Mouse (Mus musculus): ENCODE results near the gene Mrps11.

Mrps11 gene

DNA sequence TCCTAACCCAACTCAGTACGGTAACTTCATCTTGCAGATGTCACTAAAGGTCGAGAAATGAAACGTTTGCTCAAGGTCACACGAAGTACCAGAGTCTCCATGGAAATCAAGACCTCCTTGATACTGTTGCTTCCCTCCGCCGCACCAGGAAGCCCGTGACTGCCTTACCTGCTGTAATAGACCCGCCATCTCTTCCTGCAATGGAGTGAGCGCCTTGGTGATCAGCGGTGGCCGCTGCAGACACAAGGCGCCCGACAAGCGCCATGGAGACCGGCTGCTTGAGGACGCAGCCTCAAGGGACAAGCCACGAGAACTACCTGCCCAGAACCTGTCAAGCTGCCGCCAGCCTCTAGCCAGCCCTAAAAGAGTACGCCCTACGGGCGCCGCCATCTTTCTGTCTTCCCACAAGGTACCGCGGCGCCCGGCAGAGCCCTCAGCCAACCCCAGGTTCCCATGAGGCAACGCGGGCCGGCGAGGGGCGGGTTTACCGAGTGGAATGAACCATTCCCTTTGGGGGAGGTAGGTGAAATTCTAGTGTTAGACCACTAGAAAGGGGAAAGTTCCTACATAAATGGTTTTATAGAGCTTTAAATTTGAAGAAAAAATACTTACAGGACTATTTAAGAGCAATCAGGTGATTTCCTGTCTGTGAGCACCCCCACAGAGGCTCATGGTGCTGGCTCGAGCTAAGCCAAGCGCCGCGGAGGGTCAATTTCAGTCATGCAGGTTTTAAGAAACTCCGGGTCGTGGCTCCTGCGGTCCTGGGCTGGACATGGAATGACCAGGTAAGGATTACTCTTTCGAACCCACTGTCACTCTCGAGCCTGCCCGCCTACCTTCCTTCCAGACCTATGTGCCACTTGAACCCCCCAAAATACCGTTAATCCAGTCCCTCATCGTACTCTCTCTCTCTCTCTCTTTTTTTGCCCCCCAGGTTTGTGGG, at the start of gene Mrps11, which contains the start of gene Mrpl46:
Gene Mrps11 (plus strand): TSS at position 481 of the 943 bp plus-strand sequence.
Gene Mrpl46 (minus strand): TSS at position 893 of the 943 bp plus-strand sequence.
- peak; percentile 81 for DNase-seq (ENCODE audit: low read depth)

DNA sequence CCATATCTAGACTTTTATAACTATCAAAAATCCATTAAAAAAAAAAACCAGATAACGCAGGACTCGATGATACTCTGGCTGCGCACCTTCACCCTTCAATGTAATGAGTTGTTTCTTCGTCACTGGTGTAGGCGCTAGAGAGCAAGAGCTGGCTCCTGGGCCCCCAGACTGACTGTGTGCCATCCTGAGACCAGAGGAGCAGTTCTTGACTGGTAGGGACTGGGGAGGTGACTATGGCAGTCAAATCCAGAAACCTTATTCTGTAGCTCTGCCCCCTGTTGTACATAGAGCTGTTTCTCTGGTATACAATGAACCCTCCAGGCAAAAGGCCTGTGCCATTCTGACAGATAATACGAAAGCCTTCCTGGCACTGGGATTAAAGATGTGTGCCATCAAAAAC, 45.7 kb upstream of the Mrps11 start:
- no peak for DNase-seq (ENCODE audit: low read depth)

DNA sequence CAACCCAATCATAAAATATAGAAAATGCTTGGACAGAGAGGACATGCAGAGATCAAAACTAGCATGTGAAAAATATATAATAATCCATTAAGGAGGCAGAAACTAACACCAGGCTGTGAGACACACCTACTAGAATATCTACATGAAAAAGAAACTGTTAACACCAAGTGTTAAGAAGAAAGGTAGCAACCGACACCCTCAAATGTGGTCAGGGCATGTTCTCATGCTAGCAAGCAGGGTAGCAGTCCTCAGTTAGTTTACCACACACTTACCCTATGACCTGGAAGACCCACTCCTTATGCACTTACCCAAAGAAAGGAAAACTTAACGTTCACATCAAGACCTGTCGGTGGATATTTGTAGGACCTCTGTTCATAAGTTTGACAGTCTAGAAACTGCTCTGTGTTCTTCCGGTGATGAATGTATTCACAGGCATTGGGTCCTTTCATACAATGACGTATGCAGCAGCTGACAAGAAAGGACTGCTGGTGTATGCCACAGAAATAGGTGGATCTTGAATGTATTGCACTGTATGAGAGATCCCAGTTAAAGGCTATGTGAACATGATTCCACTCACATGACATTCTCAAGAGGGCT, 45.2 kb upstream of the Mrps11 start, which contains the start of gene Ntrk3:
Gene Ntrk3 (minus strand): TSS at position 399 of the 597 bp plus-strand sequence.
- DNase-seq (ENCODE audit: low read depth), result no peak

DNA sequence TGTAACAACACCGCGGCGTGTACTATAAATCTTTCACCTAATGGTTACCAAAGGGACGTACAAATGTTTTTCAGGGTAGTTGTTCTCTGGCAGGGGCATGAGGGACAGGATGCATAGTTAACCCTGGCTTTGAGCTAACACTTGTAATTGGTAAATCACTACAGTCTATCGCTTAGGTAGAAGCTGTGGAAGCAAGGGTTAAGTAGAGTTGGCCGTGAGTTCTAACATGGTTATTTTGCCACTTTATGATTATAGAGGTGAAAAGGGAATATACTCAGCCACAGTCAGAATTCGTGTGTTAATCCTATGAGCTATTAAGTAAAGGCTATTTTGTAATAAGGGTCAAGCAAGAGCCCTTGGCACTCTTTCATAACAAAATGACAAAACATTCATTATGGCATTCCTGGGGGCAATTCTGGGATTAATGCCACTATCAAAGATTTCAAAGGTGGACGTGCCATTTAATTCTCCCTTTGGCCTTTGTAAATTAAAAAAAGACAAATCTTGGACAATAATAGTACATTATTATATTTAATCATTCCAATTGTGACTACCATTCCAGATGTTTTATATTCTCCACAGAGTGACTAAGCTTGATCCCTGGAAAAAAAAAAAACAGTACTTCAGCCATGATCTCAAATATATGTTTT, 43.4 kb upstream of the Mrps11 start:
- DNase-seq (ENCODE audit: low read depth), result no peak

DNA sequence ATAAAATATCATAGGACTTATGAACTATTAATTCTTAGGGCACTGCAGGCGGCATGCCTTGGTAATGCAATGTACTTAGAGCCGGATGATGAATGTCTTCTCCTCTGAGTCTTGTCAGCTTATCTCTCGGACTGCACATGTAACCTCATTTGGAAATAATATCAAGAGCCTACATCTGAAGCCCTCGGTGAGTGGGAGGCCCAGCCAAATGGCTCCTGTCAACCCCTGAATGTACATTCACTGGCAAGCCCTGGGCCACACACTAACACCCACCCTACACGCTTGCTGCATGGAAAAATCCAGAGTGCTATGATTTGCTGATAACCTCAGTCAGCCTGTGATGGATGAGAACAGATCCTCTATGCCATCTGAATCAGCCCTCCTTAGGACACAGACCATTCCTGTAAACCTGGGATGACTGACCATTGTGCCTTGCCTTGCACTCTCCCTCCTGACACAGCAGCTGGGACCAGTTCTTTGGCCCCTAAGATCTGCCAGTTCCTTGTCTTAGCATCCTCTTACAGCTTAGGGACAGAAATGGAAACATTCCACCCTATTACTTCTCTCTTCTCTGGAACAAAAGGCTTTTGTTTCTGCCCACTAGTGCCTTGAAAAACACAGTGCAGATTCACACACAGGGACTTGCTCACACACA, 39.1 kb upstream of the Mrps11 start:
- DNase-seq (ENCODE audit: low read depth), result no peak

DNA sequence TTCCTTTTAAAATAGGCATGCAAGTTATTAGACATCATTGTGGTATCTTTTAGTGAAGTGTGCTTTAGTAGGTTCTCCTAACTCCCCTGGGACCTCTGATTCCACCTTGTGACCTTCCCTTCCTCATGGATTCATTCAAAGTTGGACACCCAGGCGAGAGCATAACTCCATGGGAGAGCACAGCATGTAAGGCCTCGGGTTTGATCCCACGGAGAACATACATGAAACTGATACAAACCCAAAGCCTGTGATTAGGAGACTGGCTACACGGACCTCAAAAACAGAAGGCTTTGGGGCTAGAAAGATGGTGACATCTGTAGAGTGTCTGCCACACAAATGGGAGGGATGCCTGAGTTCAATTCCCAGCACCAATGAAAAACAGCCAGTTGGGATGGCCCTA, 30.0 kb upstream of the Mrps11 start:
- no peak for DNase-seq (ENCODE audit: low read depth)

DNA sequence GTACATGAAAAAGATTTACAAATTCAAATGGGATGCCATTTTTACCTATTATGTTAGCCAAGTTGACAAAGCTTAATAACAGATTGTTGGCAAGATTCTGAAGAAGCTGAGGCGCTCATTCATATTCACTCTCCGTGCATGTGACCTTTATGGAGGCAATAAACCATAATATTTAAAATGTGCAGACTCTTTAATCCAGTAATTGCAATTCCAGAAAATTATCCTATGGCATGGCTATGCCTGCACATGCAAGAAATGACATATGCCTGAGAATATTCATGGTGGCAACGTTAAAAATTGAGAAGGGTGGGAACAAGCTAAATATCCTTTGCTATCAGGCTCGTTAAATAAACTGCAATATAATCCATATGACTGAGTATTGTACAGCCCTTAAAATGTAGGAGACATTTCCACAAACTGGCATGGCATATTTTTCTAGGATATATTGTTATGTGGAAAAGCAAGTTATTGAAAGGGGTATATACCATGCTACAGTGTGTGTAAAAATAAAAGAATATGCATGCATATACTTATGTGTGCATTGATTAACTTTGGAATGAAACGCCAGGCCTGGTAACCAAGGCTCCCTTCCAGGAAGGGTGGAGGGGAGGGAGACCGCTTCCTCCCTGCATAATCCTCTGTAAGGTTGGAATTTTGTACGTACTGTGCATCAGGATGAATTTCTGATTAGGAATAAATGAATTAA, 29.0 kb upstream of the Mrps11 start:
- no peak for DNase-seq (ENCODE audit: low read depth)

DNA sequence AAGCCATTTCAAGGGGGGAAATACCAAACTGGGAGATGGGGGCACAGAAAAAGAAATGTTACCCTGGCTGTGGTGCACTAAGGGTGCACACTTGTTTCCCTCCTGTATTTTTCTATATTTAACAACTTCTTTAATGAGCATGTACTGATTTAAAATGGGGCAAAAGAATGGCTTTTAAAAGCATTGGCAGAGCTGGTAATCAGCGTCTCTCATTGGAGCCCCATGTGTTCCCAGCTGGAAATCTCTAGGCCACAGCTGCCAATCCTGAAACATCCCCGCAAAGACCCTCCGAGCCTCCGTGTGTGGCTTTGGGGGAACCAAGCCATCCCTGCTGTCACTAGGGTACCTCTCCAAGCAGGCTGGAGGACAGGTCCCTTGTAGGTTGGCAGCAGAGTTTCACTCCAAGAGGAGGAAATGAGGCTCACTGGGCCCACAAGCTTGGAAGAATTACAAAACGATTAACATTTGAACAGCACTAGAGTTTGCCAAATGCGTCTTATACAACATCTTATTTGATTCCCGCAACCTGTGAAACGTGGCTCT, 28.4 kb upstream of the Mrps11 start:
- no peak for DNase-seq (ENCODE audit: low read depth)

DNA sequence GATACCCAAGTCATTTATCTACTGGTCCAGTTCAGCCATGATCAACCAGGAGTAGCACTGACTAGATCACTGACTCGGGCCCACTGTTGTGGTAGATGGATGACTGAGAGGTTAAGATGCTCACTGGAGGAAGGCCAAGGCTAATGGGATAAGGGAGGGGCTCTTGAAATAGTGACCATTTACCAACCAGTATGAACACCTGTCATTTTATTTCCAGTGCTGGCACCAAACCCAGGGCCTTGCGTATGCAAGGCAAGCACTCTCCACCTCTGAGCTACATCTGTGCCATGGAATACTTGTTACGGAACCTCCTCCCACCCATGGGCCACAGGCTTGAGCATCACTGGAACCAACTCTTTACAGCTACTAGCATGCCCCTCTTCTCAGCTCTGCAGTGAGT, 19.1 kb upstream of the Mrps11 start:
- DNase-seq (ENCODE audit: low read depth), result no peak

DNA sequence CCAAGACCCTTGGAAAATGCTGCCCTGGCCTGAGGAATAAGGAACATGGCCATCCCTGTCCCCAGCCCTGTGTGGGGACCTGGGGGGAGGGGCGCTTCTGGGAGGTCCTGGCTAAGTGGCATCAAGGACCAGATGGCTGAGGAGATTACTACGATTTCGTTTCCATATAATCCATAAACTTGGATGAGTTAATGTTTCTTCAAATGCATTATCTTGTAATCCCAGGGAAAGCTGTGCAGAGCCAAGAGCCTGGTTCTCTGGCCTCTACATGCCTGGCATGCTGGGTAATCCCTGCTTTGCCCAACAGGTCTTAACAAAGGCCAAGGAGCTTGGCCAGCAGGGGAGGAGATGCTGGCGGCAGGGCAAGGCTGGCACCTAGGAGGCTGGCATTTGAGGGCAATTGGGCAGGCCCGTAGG, 17.7 kb upstream of the Mrps11 start:
- DNase-seq (ENCODE audit: low read depth), result no peak

DNA sequence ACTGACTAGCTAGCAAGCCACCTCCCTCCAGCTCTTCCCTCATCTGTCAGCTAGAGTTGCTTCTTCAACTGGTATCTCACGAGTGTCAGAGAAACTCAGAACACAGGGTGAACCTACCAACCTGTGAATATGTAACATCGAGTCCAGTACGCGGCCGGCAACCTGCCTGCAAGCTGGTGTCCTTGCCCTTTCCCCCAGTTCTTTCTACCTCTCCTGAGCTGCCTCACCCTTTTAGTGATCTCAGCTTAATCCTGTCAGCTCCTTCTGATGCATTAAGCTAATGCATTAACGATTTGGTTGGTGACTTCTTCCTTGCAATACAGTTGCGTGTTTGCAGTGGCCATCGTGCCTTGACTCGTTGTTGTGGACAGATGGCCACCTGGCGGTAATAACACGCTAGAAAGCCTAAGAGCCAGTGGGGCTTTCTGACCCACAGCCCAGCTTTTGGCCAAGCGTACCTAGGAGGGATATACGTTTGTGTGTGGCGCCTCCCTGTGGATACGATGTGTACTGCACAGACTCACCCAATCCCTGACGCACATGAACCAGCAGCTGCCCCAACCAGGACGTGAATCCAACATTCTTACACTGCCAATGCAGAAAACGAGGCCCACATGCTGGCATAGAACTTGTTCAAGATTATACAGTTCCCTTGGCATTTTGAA, 16.8 kb upstream of the Mrps11 start:
- peak; percentile 30 for DNase-seq (ENCODE audit: low read depth)

DNA sequence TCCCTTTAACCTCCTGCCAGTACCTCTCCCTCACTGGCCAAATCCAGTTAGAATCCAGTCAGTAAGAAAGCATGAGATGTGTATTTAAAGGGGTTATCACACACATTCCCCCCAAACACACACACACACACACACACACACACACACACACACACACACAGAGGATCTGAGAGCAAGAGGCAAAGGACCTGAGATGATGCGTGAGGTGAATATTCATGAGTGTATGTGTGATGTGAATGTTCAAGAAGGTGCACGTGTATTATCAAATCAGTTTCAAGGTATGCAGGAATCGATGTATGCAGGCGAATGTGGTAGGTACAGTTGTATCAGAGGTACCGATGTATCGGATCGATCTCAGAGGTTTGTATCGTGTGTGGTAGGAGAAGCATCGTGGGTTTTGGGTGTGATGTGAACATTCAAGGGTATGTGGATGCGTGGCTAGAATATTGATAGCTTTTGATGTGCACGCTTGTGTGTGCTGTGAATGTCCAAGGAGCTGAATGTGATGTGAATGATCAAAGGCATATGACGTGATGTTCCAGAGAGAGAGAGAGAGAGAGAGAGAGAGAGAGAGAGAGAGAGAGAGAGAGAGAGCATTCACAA, 14.9 kb upstream of the Mrps11 start:
- DNase-seq (ENCODE audit: low read depth), result no peak

DNA sequence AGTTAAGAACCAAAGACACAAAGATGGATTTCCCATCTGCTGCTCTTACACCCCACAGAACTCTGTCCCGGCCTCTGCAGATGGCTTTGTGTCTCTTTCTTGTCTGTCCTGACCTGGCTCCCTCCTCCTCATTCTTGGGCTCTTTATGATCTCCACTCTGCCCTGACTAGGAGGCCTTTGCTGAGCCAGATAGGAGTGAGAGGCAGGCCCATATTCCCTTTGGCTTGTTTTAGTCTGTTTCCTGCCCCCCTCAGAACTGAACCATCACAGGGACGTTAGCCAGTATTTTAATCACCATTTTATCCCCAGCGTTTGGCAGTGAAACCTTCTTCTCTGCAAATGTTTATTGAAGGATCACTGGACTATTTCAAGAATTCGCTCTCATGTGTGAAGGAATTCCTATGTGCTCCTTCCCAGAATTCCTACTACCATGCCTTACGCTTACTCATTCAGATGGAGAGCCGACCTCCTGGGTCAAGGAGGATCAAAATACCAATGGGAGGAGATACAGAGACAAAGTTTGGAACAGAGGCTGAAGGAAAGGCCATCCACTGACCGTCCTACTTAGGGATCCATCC, 13.8 kb upstream of the Mrps11 start:
- no peak for DNase-seq (ENCODE audit: low read depth)

DNA sequence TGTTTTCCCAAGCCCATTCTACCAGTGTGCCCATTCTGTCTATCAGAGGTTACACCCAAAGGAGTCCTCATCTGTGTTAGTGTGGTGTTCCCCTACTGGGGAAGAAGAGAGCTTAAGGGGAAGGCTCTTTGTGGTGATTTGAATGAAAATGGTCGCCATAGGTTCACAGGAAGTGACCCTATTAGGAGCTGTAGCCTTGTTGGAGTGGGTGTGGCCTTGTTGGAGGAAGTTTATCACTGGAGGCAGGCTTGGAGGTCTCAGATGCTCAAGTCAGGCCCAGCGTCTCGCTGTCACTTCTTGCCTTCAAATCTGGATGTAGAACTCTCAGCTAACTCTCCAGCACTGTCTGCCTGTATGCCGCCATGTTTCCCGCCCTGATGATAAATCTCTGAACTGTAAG, 12.0 kb upstream of the Mrps11 start:
- no peak for DNase-seq (ENCODE audit: low read depth)

DNA sequence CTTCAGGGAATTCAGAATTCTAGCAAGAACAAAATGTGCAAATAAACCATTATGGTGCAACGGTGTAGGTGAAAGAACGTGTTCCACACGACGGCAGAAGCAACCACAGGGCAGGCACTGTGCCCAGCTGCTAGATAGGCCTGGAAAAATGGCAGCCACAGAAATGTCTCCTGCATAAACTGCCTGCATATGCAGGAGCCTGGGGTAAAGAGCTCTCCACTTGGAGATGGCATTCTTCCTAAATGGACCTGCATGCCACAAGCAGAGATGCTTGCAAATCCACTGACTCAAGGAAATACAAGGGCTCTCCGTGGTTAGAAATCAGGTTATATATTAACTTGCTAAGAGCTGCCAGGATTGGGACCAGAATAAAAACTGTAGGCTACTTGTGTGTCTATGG, 4.2 kb upstream of the Mrps11 start:
- no peak for DNase-seq (ENCODE audit: low read depth)

DNA sequence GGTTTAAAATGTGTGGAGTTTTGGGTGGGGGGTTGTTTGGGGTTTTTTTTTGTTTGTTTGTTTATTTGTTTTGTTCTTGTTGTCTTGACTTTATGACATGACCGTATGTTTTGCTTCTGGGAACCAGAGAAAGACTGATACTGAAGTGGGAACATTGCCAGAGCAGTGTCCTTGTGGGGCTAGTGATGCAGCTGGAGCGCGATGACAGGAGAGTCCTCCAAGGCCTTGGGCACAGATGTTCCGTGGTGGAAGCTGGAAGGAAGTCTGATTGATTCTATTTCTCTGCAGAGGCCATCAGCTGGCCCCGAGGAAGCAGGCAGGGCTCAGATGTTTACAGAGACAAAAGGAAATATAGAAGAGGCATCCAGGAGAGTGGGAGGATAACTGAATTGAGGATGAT, 3.0 kb downstream of the Mrps11 start:
- DNase-seq (ENCODE audit: low read depth), result no peak

DNA sequence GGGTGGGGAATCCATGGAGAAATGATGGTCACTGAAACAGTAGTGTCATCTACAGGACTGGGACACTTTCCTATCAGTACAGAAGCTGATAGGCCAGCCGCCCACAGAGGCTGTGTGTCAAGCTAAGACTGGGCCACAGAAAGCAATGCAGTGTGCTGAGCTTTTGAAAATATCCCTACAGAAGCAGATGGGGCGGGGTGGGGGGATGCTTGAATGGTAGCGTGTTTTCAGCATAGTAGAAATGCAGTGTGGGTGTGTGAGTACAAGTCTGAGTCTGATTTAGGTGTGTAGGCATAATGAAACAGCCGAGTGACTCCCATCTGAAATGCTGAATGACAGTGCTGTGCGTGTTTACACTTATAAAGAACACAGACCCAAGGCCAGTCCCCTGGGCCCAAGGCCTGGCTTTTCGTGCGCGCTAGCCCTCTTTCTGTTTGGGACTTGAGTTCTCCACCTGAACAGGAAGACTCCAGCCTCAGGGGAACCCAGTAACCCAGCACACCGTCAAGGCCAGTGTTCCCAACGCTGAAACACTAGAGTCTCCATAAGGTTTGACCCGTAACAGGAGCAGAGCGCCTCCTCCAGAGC, 5.0 kb downstream of the Mrps11 start:
- DNase-seq (ENCODE audit: low read depth), result no peak

DNA sequence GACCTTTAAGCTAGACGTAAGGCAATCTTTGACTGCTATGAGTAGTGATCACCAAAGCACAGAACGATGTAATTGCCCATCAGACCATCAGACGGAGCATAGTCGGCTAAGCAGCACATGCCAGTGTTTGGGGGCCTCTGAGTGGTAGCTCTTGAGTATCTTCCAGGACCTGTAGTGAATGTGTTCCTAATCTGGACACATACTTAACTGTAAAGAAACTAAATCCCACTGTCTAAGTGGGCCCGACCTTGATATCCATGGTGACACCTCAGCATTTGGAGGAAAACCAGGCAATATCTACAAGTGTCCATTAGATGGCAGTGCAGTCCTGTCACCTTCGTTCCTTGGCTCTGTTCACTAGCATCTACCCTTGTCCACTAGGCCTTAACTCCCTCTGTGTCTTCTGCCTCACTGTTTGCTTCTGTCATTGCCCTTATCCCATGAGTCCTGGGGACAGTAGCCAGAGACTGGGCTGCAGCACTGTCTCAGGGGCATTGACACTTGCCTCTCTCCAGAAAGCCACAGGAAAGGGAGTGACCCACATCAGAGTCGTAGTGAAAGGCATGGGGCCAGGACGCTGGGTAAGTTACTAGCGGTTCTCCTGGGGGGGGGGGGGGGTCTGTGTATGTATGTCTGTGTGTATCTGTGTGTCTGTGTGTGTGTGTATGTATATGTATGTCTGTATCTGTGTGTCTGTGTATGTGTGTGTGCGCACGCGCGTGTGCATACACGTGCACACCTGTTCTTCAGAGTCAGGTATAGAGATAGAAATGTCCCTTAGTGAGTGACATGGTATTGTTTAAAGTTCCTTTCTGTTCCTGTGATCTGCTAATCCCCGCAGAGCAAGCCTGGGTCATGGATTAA, 8.7 kb downstream of the Mrps11 start:
- peak; percentile 65 for DNase-seq (ENCODE audit: low read depth)

Data from c-Kit-positive CD71-positive TER-119-negative erythroid progenitor cells, embryonic 14.5 days (primary cell).